Mouse (Mus musculus): ENCODE data around the gene Itsn2. TPM values are rescaled to one million over a fixed set of nuclear protein-coding genes. Genes with fewer than 3 reads are reported as not detected.

The Itsn2 gene
- total and polyA plus RNA-seq, 3 experiments = 27.9 to 48.1 (median 44.4) TPM

- H3K9ac ChIP-seq (ENCODE audit: insufficient read depth, low read depth) = no peak overlapping the region
- peaks cover 0 to 5% of the 10 kb centered on the region in 2 experiments for H3K36me3 ChIP-seq (replicated peaks in 1 of 2; ENCODE audit: control insufficient read depth in 1 of 2, insufficient read depth in 1 of 2, low read length in 1 of 2)
- H3K9me3 ChIP-seq (replicated peaks; ENCODE audit: low read length) = peaks cover 3% of the 10 kb centered on the region
- H3K4me1 ChIP-seq (ENCODE audit: control insufficient read depth in 1 of 2, insufficient read depth in 2 of 2) = no peaks in the 10 kb centered on the region
- in situ Hi-C loops (cut with MboI; ENCODE audit: low pct_ligation_motif_present, low pct_unique_long_range_greater_than_20kb, low sequenced_read_pairs) = no loop called here
- no peak overlapping the region for H3K27ac ChIP-seq (ENCODE audit: insufficient read depth, low read depth)
- H3K4me2 ChIP-seq (ENCODE audit: insufficient read depth, low read depth, poor library complexity, severe bottlenecking) = no peak overlapping the region
- H3K27me3 ChIP-seq (replicated peaks) = no peaks in the 10 kb centered on the region
- dilution Hi-C loops (cut with MboI; ENCODE audit: extremely low pct_ligation_motif_present, extremely low pct_unique_long_range_greater_than_20kb, low sequenced_read_pairs) = no loop called here
- DNase-seq (ENCODE audit: extremely low read depth) = no peak
- H3K79me2 ChIP-seq (replicated peaks; ENCODE audit: control insufficient read depth, extremely low read depth, insufficient read depth, poor library complexity, severe bottlenecking) = no peaks in the 10 kb centered on the region
- H3K4me3 ChIP-seq (replicated peaks in 1 of 3; ENCODE audit: low read depth in 2 of 3, low read length in 2 of 3, poor library complexity in 1 of 3) = no peak overlapping the region
- TF ChIP-seq MAFK (IDR thresholded peaks at IDR 0.05; ENCODE audit: insufficient replicate concordance, low read length) = no peak
- TF ChIP-seq CHD2 (IDR thresholded peaks at IDR 0.05; ENCODE audit: low read length) = no peak
- TF ChIP-seq MYC (IDR thresholded peaks at IDR 0.05; ENCODE audit: low read depth, low read length) = no peak
- no peak for TF ChIP-seq MXI1 (IDR thresholded peaks at IDR 0.05; ENCODE audit: low read depth, low read length)
- TF ChIP-seq POLR2A (IDR thresholded peaks at IDR 0.05; ENCODE audit: low read depth, low read length) = no peak
- TF ChIP-seq ZKSCAN1 (IDR thresholded peaks at IDR 0.05; ENCODE audit: borderline replicate concordance, low read depth, low read length) = no peak
- TF ChIP-seq USF1 (IDR thresholded peaks at IDR 0.05; ENCODE audit: low read depth, low read length) = no peak
- no peak for TF ChIP-seq HCFC1 (IDR thresholded peaks at IDR 0.05; ENCODE audit: low read depth, low read length)
- no peak for TF ChIP-seq IRF4 (IDR thresholded peaks at IDR 0.05; ENCODE audit: low read depth, low read length)
- no peak for TF ChIP-seq RAD21 (IDR thresholded peaks at IDR 0.05; ENCODE audit: low read depth, low read length)
- no peak for TF ChIP-seq BHLHE40 (IDR thresholded peaks at IDR 0.05; ENCODE audit: low read depth, low read length)
- TF ChIP-seq RCOR1 (conservative IDR thresholded peaks at IDR 0.05; ENCODE audit: low read depth, low read length) = no peak
Measured at GRCm38 (mm10) chr12:4732332-4732731, 139.9 kb downstream of the Itsn2 start.

GRCm38 (mm10) chr12:4738031-4738576 is 145.7 kb downstream of the Itsn2 start, which contains the start of gene Fam228a:
Gene Fam228a (minus strand): TSS chr12:4738430.
- Histone ChIP-seq H3K4me3 (replicated peaks in 1 of 3; ENCODE audit: low read depth in 2 of 3, low read length in 2 of 3, poor library complexity in 1 of 3) (no peak within 1 kb of the TSS), H3K79me2 (replicated peaks; ENCODE audit: control insufficient read depth, extremely low read depth, insufficient read depth, poor library complexity, severe bottlenecking) (no peaks in the 10 kb centered on the region), H3K9me3 (replicated peaks; ENCODE audit: low read length) (no peaks in the 10 kb centered on the region), H3K4me2 (ENCODE audit: insufficient read depth, low read depth, poor library complexity, severe bottlenecking) (no peak within 1 kb of the TSS), H3K36me3 (replicated peaks in 1 of 2; ENCODE audit: control insufficient read depth in 1 of 2, insufficient read depth in 1 of 2, low read length in 1 of 2) (no peaks in the 10 kb centered on the region), H3K27ac (ENCODE audit: insufficient read depth, low read depth) (no peak within 1 kb of the TSS), H3K27me3 (replicated peaks) (no peaks in the 10 kb centered on the region), H3K4me1 (ENCODE audit: control insufficient read depth in 1 of 2, insufficient read depth in 2 of 2) (no peaks in the 10 kb centered on the region), H3K9ac (ENCODE audit: insufficient read depth, low read depth) (no peak within 1 kb of the TSS)
- TF ChIP-seq USF1 (IDR thresholded peaks at IDR 0.05; ENCODE audit: low read depth, low read length) (no peak), ETS1 (conservative IDR thresholded peaks at IDR 0.05; ENCODE audit: low read depth, low read length) (no peak), ZMIZ1 (IDR thresholded peaks at IDR 0.05; ENCODE audit: low read depth, low read length) (no peak), SMC3 (IDR thresholded peaks at IDR 0.05; ENCODE audit: low read depth, low read length) (no peak), E2F4 (IDR thresholded peaks at IDR 0.05; ENCODE audit: insufficient replicate concordance, low read depth, low read length) (no peak), BHLHE40 (IDR thresholded peaks at IDR 0.05; ENCODE audit: low read depth, low read length) (no peak), ZNF384 (IDR thresholded peaks at IDR 0.05; ENCODE audit: low read depth, low read length) (no peak), HCFC1 (IDR thresholded peaks at IDR 0.05; ENCODE audit: low read depth, low read length) (no peak), MXI1 (IDR thresholded peaks at IDR 0.05; ENCODE audit: low read depth, low read length) (no peak), POLR2A (IDR thresholded peaks at IDR 0.05; ENCODE audit: low read depth, low read length) (no peak), CTCF (conservative IDR thresholded peaks at IDR 0.05 in 1 of 2, IDR thresholded peaks at IDR 0.05 in 1 of 2; ENCODE audit: low read depth in 2 of 2, low read length in 2 of 2) (no peak), ELF1 (IDR thresholded peaks at IDR 0.05; ENCODE audit: low read depth, low read length) (no peak)
- DNase-seq (ENCODE audit: extremely low read depth) = no peak
- dilution Hi-C loops (cut with MboI; ENCODE audit: extremely low pct_ligation_motif_present, extremely low pct_unique_long_range_greater_than_20kb, low sequenced_read_pairs) (no loop called here), in situ Hi-C loops (cut with MboI; ENCODE audit: low pct_ligation_motif_present, low pct_unique_long_range_greater_than_20kb, low sequenced_read_pairs) (no loop called here)
